ENCODE assay signal across 26 mouse cellular contexts in genomic region chr2:165599566-165599965, GRCm38 (mm10). TPM values are rescaled to one million over a fixed set of nuclear protein-coding genes. Genes with fewer than 3 reads are reported as not detected.
A peak's percentile ranks its signal among the peaks of the same experiment; 100 is the strongest.
DNase-seq lines count a peak whose midpoint lies in the region; ATAC-seq and TF ChIP-seq lines count a peak whose summit lies in the region.
"Had no signal": no experiment of that assay in that cellular context is flagged by ENCODE, and none has a peak within 500 bp of the region (broad histone marks: within the 10 kb centered on the region; RNA-seq: fewer than 3 reads in every experiment).

No protein-coding gene starts in this region.

- no peak overlapping the region for H3K9ac ChIP-seq in embryonic facial prominence, embryonic 11.5 days (replicated peaks; ENCODE audit: low read length)
- H3K9ac ChIP-seq in embryonic facial prominence, embryonic 15.5 days, result no peak overlapping the region
- H3K9ac ChIP-seq in limb, embryonic 15.5 days, result no peak overlapping the region
- H3K9ac ChIP-seq: forebrain, embryonic 15.5 days; heart, embryonic 13.5 days; hindbrain, embryonic 14.5 days; liver, embryonic 14.5 days; lung, embryonic 14.5 days; midbrain, embryonic 12.5 days; neural tube, embryonic 15.5 days had no signal

- no peak for ATAC-seq in embryonic facial prominence, embryonic 11.5 days (replicated peaks; ENCODE audit: insufficient number of reproducible peaks, low FRiP score, low TSS enrichment, low read depth)
- no peak for ATAC-seq in embryonic facial prominence, embryonic 15.5 days (ENCODE audit: insufficient number of reproducible peaks, low FRiP score, low TSS enrichment, low read depth)
- no peak for ATAC-seq in limb, embryonic 15.5 days (ENCODE audit: insufficient number of reproducible peaks, low FRiP score, low TSS enrichment, low read depth)
- ATAC-seq: CD4-positive, CD25-positive, alpha-beta regulatory T cell, adult 4 months; forebrain, embryonic 15.5 days had no signal

- 37% methylated on average over 13 of the region's 13 CpGs for WGBS in embryonic facial prominence, embryonic 11.5 days
- whole genome bisulfite sequencing in embryonic facial prominence, embryonic 15.5 days, result 36% methylated on average over 13 of the region's 13 CpGs
- WGBS in limb, embryonic 15.5 days, result 32% methylated on average over 13 of the region's 13 CpGs

- peak overlapping the region; percentile 11; the same call in 1 of the 2 replicates for H3K4me3 ChIP-seq in gastrocnemius, adult 2 months
- H3K4me3 ChIP-seq in embryonic facial prominence, embryonic 11.5 days (ENCODE audit: low read depth, low read length), result no peak overlapping the region
- no peak overlapping the region for H3K4me3 ChIP-seq in embryonic facial prominence, embryonic 15.5 days (replicated peaks)
- H3K4me3 ChIP-seq in limb, embryonic 15.5 days, result no peak overlapping the region
- H3K4me3 ChIP-seq: forebrain, embryonic 15.5 days; heart, embryonic 13.5 days; midbrain, embryonic 12.5 days; neural tube, embryonic 15.5 days had no signal

- H3K9me3 ChIP-seq in embryonic facial prominence, embryonic 11.5 days (replicated peaks; ENCODE audit: control insufficient read depth, low read length), result no peaks in the 10 kb centered on the region
- H3K9me3 ChIP-seq in embryonic facial prominence, embryonic 15.5 days (replicated peaks), result no peaks in the 10 kb centered on the region
- no peaks in the 10 kb centered on the region for H3K9me3 ChIP-seq in limb, embryonic 15.5 days
- H3K9me3 ChIP-seq: forebrain, embryonic 15.5 days; heart, embryonic 13.5 days; midbrain, embryonic 12.5 days; neural tube, embryonic 15.5 days had no signal

- DNase-seq in gastrocnemius, adult 2 months, result no peak
- no peak for DNase-seq in gastrocnemius, postnatal 10 days
- DNase-seq in embryonic facial prominence, embryonic 11.5 days (ENCODE audit: low spot score), result peak; percentile 63
- DNase-seq in ovary, postnatal 10 days (ENCODE audit: low spot score), result no peak
- no peak for DNase-seq in urinary bladder, postnatal 14 days (ENCODE audit: low spot score)
- DNase-seq: adrenal gland, postnatal 14 days; cerebellum, adult 11-12 months; cerebellum, postnatal 10 days; heart, postnatal 10 days; kidney, adult 11 months; kidney, postnatal 14 days; layer of hippocampus, adult 9-11 months; lung, embryonic 14.5 days; lung, postnatal 36 days; right cerebral cortex, adult 18-20 months; spleen, adult 18-20 months; thymus, postnatal 25 days had no signal

- peaks cover 8% of the 10 kb centered on the region for H3K4me1 ChIP-seq in embryonic facial prominence, embryonic 11.5 days (ENCODE audit: control insufficient read depth, insufficient read depth, low read length)
- peaks cover 51% of the 10 kb centered on the region for H3K4me1 ChIP-seq in embryonic facial prominence, embryonic 15.5 days
- peaks cover 64% of the 10 kb centered on the region for H3K4me1 ChIP-seq in limb, embryonic 15.5 days

- 0 out of 2 replicates have a peak overlapping the region, but pooled peaks have one; percentile 20 for H3K27ac ChIP-seq in gastrocnemius, adult 2 months
- H3K27ac ChIP-seq in embryonic facial prominence, embryonic 11.5 days (replicated peaks; ENCODE audit: low read depth, low read length), result no peak overlapping the region; the same call in 1 of the 2 replicates
- peak overlapping the region; percentile 61; the same call in 1 of the 2 replicates for H3K27ac ChIP-seq in embryonic facial prominence, embryonic 15.5 days (replicated peaks)
- H3K27ac ChIP-seq in limb, embryonic 15.5 days, result peak overlapping the region; percentile 14
- H3K27ac ChIP-seq: forebrain, embryonic 15.5 days; heart, embryonic 13.5 days; hindbrain, embryonic 14.5 days; liver, embryonic 14.5 days; midbrain, embryonic 12.5 days; neural tube, embryonic 15.5 days had no signal

- no peak overlapping the region for H3K4me2 ChIP-seq in embryonic facial prominence, embryonic 11.5 days (ENCODE audit: low read depth, low read length)
- no peak overlapping the region for H3K4me2 ChIP-seq in embryonic facial prominence, embryonic 15.5 days (replicated peaks)
- H3K4me2 ChIP-seq in limb, embryonic 15.5 days, result no peak overlapping the region
- H3K4me2 ChIP-seq: forebrain, embryonic 15.5 days; heart, embryonic 13.5 days; hindbrain, embryonic 14.5 days; lung, embryonic 14.5 days; midbrain, embryonic 12.5 days; neural tube, embryonic 15.5 days had no signal

- H3K27me3 ChIP-seq in embryonic facial prominence, embryonic 11.5 days (ENCODE audit: control insufficient read depth, insufficient read depth, low read length), result no peaks in the 10 kb centered on the region; the same call in 1 of the 2 replicates
- H3K27me3 ChIP-seq in embryonic facial prominence, embryonic 15.5 days, result peaks cover 7% of the 10 kb centered on the region
- H3K27me3 ChIP-seq in limb, embryonic 15.5 days, result peaks cover 27% of the 10 kb centered on the region

- TF ChIP-seq CTCF in gastrocnemius, adult 2 months (IDR thresholded peaks at IDR 0.05), result no peak

- H3K36me3 ChIP-seq in embryonic facial prominence, embryonic 11.5 days (replicated peaks; ENCODE audit: control insufficient read depth, insufficient read depth, low read depth, low read length), result no peaks in the 10 kb centered on the region
- H3K36me3 ChIP-seq in embryonic facial prominence, embryonic 15.5 days, result no peaks in the 10 kb centered on the region
- H3K36me3 ChIP-seq in limb, embryonic 15.5 days, result no peaks in the 10 kb centered on the region
- H3K36me3 ChIP-seq: forebrain, embryonic 15.5 days; heart, embryonic 13.5 days; midbrain, embryonic 12.5 days; neural tube, embryonic 15.5 days had no signal

- intact Hi-C loops in gastrocnemius, adult 2 months (cut with DNase I), result loop anchor here (10.0 kb wide), 1 partner anchor 155 kb away; no protein-coding TSS in a partner anchor

RNA-seq across cellular contexts. Expression of gene Eya2, which starts 4.7 kb away (rescaled TPM):
- 1 to 10 TPM; 3.0 to 5.8 TPM for total RNA-seq in gastrocnemius, adult 2 months (2021)
- 1 to 10 TPM; 4.9 to 5.4 TPM for total RNA-seq in gastrocnemius, postnatal 10 days (2021)
- polyA plus RNA-seq in embryonic facial prominence, embryonic 11.5 days (2014; fragmentation: Nextera tagmentation; extraction: Ambion mirVana), result 27.2 and 32.0 TPM in 2 replicates
- 24.4 and 25.9 TPM in 2 replicates for polyA plus RNA-seq in embryonic facial prominence, embryonic 15.5 days (2015; fragmentation: Nextera tagmentation; extraction: Ambion mirVana)
- 11.4 and 12.8 TPM in 2 replicates for polyA plus RNA-seq in limb, embryonic 15.5 days (2015; fragmentation: Nextera tagmentation; extraction: Ambion mirVana)
